Mouse (Mus musculus) cerebellum, postnatal 4 days (tissue): Measurements from ENCODE around the gene Tmtc3.
"Not testable (repeated sequence)": the region's sequence is repeated elsewhere in the genome, so short reads cannot be mapped to it uniquely, and the experiment has no call there.

Experiments
- DNase-seq, 2 experiments: peaks; one replicate each; pipeline ENCODE4 v3.0.0; 2022; ENCODE audit warnings: low spot score in 2 of 2, mixed read lengths in 1 of 2

The Tmtc3 gene

GRCm38 (mm10) chr10:100487097-100487978, at the start of gene Tmtc3, which contains the start of gene Cep290:
TSS of gene Tmtc3 (minus strand) at chr10:100487350.
TSS of gene Cep290 (plus strand) at chr10:100487558.
- DNase-seq = peak; percentile 74 to 89

- DNase-seq = no peak
These were observed 37.6 kb upstream of the Tmtc3 start for GRCm38 (mm10) chr10:100524499-100525390.

GRCm38 (mm10) chr10:100522330-100522729, 35.2 kb upstream of the Tmtc3 start:
- no peak for DNase-seq

- no peak for DNase-seq
These were observed 34.5 kb upstream of the Tmtc3 start for GRCm38 (mm10) chr10:100521617-100522016.

- no peak for DNase-seq
These were observed 21.0 kb upstream of the Tmtc3 start for GRCm38 (mm10) chr10:100508170-100508569.

- DNase-seq = no peak
These were observed 11.2 kb upstream of the Tmtc3 start for GRCm38 (mm10) chr10:100498309-100498708.

- no peak for DNase-seq
These were observed 4.8 kb upstream of the Tmtc3 start for GRCm38 (mm10) chr10:100491916-100492315.

- DNase-seq = no peak
These were observed 451 bp downstream of the Tmtc3 start for GRCm38 (mm10) chr10:100486701-100487096.

GRCm38 (mm10) chr10:100479538-100479937, 7.6 kb downstream of the Tmtc3 start:
- DNase-seq = no peak

- no peak for DNase-seq
These were observed 12.1 kb downstream of the Tmtc3 start for GRCm38 (mm10) chr10:100475040-100475439.

- no peak for DNase-seq
These were observed 26.6 kb downstream of the Tmtc3 start for GRCm38 (mm10) chr10:100460515-100460914.

GRCm38 (mm10) chr10:100449394-100449793, 37.8 kb downstream of the Tmtc3 start:
- DNase-seq = no peak

GRCm38 (mm10) chr10:100427592-100427991, 59.6 kb downstream of the Tmtc3 start:
- DNase-seq = no peak

GRCm38 (mm10) chr10:100415566-100415965, 71.6 kb downstream of the Tmtc3 start:
- DNase-seq = no peak

GRCm38 (mm10) chr10:100402301-100402700, 84.8 kb downstream of the Tmtc3 start:
- DNase-seq = not testable (repeated sequence)
